Mouse (Mus musculus): ENCODE measurements around the gene Ldlrad3.

Gene Ldlrad3

DNA sequence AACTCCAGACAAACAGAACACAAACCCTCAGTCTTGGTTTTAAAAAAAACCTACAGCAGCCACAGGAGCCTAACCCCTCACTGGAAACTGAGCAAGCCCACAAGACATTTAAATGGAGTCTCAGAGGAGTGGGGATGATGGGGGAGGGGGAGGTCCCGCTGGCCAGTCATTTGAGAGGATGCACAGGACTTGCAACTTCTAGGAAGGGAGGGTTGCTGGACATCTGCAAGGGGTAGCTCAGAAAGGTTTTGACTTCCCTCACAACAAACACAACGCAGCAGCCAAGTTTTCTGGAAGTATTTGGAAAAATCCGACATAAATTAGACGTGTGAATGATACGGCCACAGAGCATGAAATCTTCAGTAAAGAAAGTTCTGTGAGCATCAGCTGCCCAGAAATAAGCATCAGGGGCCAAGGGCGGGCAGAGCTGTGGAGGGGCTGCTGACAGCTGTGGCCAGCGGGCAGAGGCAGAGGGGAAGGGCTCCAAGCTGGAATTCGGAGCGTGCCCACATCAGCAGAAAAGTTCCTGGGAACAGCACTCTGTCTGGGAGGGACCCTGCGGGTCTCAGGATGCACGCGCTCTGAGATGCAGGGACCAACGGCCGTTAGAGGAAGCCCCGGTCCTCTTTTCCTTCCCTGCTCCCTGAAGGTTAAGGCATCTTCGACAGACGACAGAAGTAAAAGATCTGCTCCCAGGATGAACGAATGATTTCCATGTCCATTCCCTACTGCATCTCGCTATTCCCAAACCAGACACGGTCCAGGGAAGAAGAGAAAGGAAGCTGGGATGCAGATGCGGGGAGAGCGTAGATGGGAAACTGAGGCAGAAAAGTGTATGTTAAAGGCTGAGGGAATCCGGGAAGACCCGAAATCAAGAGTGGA, 875 bp downstream of the Ldlrad3 start:
- DNase-seq: no peak

DNA sequence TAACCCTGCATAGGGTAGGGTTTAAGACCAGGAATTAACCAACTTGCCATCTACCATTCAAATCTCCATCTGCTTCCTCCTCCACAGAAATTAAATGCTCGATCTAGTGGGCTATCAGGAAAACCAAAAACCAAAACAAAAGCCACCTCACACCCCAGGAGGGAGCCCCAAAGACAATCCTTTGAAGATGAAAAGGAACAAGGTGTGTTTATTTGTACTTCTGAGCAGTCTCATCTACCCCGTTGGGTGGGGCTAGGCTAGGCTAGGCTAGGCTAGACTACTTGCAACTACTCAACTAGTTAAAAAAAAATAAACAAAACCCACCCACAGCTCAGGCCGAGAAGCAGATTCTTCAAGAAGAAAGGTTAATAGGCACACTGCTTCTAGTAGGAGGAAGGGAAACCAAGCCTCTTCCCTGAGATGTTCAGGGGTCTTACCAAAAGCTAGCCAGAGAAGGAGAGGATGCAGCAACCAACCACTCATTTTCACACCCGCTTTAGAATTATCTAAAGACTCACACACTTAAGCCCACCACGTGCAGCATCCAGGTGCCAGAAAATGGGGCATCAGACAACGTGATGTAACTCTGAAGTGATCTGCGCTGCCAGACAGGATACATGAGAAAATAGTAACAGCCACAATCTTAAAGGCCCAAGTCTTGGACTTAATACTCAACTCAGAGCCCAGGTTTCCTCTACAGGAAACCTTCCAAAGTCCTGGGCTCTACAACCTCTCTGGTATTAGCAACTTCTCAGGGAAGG, 2.3 kb downstream of the Ldlrad3 start:
- DNase-seq: no peak

DNA sequence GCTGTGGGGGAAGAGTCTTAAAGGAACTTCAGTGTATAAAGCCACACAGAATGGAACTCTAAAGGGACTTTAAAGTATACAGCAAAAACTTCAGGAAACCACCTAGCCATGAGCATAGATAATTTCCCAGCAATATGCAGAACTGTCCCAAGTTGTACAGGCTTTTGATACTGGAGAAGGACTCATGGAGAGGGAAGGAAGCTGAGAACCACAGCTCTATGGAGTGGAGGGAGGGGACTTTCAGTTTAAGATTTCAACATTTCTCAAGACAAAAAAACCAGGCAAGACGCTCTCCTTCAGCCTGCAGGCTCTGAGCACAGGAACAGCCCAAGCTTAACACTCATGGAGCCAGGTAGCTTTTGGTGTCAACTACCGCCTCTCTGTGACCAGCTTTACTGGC, 4.7 kb downstream of the Ldlrad3 start:
- DNase-seq: no peak

DNA sequence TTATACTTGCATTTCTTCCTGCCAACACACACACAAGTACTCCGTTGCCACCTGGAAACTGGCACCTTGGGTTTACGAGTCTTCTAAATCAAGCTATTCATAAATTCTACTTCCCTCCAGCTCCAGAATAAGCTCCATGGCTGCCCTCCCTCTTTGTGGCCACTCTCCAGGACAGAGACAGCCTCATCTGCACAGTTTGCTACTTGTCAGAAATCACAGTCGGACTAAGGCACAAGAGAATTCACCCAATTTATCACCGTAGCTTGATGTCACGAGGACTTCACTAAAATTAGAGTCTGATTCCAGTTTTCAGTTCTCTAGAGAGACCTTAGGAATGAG, 9.8 kb downstream of the Ldlrad3 start:
- no peak for DNase-seq

DNA sequence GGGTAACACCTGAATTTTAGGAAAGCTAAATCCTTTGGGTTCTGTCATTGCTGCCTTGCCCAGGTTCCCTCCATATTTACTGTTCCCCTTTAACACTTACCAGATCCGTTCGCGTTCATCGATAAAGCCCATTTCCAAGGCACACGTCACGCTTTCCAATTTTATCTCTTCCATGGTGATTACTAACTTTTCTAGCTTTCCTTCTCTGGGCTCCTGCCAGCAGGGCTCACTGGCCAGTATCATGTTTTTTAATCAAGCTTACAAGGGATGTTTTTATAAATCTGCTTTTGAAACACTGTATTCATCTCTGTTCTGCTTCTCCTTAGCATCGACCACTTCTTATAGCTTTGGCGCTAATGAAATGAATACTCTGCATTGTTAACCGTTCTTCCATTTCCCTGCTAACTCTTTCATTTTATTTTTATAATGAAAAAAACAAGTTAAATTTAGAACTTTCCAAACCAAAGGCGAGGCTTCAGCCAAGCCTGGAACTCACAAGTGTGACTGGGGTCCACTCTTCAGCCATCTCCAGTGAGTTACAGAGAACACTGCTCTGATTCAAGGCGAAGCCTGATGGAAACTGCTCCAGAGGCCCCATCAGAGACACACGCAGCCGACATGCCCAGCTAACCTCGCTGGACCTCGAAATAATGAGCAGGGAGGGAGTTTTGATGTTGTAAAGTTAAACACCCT, 10.3 kb downstream of the Ldlrad3 start:
- no peak for DNase-seq

DNA sequence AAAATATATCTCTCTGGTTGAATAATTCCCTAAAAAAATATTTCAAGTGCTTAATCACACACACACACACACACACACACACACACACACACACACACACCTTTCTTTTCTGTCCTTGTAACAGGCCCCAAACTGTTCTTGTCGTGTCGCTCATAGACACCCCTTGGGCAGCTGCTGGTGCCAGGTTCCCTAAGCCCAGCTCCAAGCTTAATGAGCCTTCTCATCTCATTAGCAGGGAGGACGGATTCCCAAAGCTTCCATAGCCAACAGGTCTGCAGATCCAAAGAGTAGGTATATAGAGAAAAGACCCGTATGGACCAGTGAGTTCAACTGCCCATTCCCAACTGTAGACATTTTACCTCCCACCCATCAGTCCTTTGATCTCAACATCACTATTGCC, 13.7 kb downstream of the Ldlrad3 start:
- no peak for DNase-seq

DNA sequence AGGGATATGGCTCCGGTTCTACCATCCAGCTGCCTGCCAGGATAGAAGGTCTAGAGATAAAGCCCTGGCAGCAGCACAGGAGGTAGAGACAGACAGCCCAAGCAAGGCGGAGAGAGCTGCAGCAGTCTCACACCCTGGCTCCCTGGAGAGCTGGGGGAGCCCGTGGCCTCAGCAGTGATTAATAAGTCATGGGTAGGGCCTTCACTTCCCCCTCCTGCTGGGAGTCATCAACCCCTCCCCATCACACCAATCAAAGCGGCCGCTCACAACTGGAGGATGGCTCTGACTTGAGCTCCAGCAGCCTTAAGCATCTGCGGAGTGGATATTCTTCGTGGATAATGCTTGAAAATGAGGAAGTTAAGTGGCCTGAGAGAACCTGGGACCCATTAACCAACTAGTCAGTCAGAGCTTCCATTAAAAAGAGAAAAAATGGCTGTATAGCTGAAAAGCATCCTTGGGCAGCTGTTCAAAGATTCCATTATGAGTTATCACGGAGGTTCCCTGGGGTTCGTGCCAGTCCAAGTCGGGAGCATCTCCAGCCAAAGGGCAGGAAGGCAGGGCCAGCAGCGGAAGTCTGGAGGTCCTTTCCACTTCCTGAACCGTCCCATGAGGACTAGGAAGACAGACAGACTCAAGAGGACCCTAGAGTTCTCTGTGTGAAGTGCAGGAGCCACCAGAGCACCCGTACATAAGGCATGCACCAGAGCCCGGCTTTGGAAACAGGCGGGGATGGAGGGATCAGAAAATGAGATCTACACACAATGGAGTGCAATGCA, 19.4 kb downstream of the Ldlrad3 start:
- no peak for DNase-seq

DNA sequence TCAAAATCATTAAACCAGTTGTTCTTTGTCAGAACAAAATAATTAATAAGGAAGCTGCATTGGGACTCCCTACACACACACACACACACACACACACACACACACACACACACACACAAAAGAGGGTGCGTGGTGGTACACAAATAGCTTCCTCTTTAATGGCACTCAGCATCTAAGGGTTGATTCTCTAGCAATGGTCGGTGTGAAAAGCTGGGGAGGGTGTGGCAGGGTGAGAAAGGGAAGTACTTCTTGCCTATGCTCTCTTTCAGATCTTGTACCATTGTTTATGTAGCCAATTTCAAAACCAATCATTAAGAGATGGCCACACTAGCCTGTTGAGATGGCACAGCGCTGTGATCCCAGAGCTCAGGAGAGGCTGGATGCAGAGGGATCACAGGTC, 23.1 kb downstream of the Ldlrad3 start:
- no peak for DNase-seq

DNA sequence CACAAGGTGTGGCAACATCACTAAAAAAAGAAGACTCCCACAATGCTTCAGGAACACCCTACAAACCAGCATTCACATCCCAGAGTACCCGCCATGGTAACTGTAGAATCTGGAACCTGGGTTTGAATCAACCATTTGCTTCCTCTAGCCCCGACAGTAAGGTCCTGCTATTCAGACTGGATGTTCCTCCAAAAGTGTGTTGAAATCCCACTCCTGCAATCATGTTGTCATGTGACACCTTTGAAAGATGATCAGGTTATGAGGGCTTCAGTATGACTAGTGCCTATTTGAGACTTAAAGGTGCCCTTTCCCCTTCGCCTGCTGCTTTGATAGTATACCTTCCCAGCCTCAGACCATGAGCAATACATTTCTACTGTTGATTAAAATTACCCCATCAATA, 28.6 kb downstream of the Ldlrad3 start:
- no peak for DNase-seq

DNA sequence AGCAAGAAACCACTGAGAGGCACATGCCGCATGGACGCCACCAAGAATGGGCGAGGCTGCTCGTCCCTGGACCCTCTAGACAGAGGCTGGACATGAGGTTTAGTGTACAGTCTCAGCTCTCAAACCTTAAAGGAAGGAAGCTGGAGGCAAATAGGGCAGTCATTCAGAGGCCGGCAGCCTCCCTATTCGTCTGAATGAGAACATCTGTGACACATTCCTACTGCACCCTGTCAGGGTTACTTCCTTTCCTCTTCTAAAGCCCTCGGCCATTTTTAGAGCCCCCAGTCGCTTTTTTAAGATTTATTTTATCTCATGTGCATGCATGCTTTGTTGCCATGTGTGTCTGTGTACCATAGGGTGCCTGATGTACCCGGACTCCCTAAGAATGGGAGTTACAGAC, 29.2 kb downstream of the Ldlrad3 start:
- no peak for DNase-seq

DNA sequence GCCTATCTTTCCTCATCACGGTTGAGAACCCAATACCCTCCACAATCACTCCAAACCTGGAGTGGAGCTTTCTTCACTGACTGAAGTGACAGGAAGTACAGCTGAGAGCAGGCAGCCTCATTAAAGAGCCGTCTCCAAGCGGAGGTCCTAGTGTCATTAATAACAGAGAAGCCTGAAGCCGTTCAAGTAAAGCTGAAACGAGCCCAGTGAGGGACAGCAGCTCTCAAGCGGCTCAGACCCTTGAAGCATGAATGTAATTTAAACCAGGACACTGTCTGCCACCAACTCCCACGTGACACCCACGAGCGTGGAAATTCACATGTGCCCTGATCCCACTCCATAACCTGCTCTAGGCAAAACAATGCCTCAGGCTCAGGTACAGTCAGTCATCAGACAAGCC, 29.7 kb downstream of the Ldlrad3 start:
- DNase-seq: no peak

DNA sequence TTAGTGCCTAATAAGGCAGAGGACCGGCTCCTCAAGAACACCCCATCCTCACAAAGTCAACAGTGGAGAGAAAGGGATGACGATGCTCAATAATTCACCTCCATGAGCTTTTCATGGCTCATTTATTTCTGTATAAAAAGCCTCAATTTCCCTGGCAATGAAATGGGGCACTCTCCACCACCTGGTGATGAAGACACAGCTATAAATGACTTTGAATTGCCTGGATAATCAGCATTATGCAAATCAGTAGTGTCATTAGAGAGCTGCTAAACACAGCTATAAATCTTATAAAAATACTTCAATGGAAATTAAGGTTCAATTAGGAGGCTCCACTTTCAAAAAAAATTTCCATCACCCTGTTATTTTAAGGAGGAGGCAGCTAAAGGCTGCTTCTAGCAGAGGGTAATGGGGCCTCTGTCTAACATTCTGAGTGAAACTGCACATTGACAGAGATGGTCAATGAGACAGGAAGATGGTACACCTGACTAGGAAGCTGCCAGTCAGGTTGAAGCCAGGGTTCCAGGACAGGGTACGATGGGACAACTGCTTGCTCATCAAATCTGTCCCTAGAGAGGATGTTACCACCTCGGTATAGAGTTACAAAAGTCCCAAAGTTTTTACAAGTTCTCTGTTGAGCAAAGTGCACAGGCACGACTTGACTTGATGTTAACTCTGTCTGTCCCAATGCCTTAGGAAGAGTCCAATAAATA, 30.7 kb downstream of the Ldlrad3 start:
- DNase-seq: no peak

DNA sequence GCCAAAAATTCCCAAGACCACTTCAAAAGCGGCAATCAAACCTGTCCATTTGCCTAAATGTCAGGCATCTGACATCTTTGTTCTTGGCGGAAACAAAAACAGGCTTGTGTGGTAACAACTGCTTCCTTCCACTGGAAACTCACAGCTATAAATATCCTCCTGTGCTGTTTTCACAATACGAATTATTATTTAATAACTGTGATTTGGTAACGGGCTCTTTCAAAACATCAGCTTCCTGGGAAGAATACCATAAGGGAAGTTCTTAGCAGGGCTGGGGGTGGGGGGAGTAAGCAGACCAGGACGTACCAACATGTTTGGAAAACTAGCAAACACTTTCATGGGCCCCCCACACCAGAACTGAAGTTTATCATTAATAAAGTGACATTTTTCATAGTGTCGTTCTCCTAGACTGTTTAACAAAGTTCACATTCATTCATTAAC, 31.4 kb downstream of the Ldlrad3 start:
- no peak for DNase-seq

DNA sequence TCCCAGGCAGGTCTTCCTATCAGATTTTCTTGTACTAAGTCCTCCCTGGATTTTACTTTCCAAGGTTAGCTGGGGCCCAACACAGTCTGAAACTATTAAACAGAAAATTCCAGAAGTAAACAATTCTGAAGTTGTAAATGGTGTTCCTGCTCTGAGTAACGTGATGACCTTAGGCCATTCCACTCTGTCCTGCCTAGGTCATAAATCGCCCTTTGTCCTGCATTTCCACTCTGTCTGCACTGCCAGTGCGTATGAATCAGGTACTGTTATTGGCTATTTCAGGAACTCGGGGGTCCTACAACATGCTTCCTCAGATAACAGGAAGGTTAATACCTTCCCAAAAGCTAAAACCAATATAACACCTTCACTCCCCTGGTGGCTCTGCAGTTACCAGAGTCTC, 31.9 kb downstream of the Ldlrad3 start:
- DNase-seq: no peak

DNA sequence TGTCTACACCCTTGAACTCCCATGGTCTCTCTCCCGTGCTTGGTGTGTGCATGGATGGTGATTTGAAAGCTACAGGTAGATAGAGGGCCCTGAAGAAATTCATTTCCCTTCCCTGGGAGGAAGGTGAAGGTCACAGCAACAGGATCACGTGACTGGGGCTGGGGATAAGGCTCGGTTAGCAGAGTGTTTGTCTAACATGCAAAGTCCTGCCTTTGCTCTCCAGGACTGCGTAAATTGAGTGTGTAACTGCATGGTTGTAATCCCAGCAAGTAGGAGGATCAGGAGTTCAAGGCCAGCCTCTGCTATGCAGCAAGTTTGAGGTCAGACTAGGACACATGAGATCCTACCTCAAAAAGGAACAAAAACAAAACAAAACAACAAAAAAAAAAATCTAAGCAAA, 32.7 kb downstream of the Ldlrad3 start:
- no peak for DNase-seq

DNA sequence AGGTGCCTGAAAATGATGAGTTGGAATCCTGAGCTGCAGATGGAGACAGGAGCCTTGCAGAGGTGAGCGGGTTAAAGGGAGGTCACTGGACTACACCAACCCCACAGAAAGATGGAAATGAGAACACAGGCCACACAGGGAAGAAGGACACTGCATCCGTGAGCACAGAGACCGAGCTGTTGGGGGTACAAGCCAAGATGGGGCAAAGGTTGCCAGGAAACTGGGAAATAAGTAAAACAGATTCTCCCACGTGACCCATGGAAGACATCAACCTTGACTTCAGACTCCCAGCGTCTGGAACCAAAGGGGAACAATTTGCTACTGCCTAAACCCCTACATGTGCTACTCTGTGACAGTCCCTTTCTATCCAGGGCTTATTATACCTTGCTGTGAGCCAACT, 33.3 kb downstream of the Ldlrad3 start:
- no peak for DNase-seq

DNA sequence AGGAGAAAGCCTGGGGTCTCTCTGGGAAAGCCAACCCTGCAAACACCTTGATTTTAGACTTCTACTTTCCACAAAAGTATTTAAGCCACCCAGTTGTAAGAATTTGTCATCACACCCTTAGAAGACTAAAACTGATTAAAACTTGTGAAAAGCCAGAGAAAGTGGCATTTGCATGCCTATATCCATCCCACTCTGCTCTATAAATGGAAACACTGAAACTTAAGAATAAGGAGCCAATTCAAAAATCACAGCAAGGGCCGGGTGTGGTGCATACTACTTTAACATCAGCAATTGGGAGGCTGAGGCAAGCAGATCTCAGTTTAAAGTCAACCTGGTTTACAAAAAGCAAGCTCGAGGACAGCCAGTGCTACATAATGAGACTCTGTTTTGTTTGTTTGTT, 37.1 kb downstream of the Ldlrad3 start:
- no peak for DNase-seq

DNA sequence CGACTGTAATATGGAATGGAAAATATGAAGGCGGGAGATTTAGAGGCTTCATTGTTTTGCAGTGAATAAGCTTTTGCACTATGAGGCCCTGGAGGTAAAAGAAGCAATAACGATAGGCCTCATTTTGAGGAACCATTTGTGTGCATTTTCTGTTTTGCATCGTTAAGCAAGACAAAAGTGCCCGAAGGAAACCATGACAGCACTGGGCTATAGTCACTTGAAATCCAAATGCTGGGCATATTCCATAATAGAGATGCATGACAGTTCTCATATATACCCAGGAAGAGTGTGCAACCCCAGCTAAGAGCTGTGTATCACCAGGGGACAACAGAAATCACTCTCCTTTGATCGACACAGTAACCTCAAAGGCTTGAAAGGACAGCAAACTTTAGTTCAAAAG, 38.1 kb downstream of the Ldlrad3 start:
- DNase-seq: no peak

DNA sequence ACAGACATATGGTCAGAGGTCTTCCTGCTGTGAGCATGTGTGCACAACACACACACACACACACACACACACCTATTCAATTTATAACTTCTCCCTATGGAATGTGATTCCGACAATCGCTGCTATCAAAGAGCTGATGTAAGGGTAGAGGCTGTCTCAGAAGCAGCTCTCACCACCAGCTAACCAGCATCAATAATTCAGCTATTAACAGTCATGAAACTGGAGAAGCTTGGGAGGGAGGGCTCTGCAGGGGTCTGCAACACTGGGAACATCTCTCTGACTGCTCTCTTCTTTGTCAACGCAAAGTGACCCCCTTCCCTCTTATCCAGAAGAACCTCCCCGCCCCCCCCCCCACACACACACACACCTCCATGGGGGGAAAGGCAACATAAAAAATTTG, 38.6 kb downstream of the Ldlrad3 start:
- DNase-seq: no peak

DNA sequence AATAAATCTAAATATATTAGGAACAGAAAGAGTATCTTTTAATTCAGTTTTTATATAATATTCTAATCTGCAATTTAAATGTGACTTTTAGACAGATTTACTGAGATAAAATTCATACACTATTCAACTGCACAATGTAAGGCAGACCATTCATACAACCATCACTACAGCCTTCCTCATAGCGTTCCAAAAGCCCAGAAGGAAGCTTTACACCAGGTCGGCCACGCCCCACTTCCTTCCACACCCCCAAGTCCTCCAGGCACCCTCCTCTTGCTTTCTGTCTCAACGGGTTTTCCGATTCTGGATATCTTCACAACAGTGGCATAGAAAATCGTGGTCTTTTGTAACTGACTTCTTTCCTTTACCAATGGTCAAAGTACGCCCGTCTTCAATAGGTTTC, 39.8 kb downstream of the Ldlrad3 start:
- no peak for DNase-seq

DNA sequence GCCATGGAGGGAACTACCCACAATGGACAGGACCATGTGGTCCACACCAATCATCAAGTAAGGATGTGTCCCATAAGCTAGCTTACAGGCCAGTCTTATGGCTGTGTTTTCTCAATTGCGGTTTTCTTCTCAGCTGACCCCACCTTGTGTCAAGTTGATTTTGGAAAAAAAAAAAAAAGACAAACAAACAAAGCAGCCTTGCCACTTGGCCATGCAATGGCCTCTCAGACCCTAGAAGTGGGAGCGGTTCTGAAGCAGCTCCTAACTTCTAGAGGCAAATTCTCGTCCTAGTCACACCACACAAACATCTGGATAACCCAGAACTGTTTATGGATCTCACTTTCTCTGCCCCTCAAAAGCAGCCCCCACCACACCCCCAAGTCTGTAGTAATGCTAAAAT, 41.1 kb downstream of the Ldlrad3 start:
- DNase-seq: no peak

DNA sequence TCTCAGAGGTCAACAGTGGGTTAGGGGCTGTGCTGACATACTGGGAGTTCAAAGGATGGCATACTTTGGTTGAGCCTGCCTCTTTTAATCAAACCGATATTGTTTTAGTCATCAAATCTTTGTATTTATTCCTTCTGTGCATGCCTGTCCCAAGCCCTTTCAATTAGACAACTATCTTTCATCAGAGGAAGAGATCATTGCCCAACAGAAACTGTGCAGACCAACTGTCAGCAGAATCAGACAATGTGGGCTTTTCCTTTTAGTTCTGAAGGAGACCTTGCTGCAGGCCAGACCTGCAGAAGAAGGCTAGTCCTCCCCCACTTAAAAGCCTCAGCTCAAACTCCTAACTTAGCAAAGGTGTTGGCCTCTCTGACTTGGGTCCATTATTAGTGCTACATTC, 41.9 kb downstream of the Ldlrad3 start:
- no peak for DNase-seq

Measured in layer of hippocampus, adult 9-11 months (tissue).